Mouse (Mus musculus): ENCODE measurements at regions not wholly inside any gene's neighbourhood (a gene's known extent, or its start where the extent isn't known, plus 50 kb on each side); places are given as distances from the start of the nearest gene placed in this dataset.

GRCm38 (mm10) chr11:18127488-18127887, 173.8 kb upstream of the Etaa1 start:
- TF ChIP-seq CTCF (IDR thresholded peaks at IDR 0.05; ENCODE audit: extremely low read depth, insufficient read length, insufficient replicate concordance, low read depth, low read length): no peak
- TF ChIP-seq POLR2A (IDR thresholded peaks at IDR 0.05; ENCODE audit: low read depth, low read length): no peak
